Mouse (Mus musculus): Measurements from ENCODE around the gene Tgfb1. TPM values are rescaled to one million over a fixed set of nuclear protein-coding genes. Genes with fewer than 3 reads are reported as not detected.

Tgfb1 gene
- polyA plus RNA-seq, 1 experiment from 2014 or later: 16.4 TPM

- WGBS: 77% methylated on average over 4 of the region's 4 CpGs
- Histone ChIP-seq H3K4me1 (replicated peaks; ENCODE audit: control insufficient read depth, insufficient read depth, low read length) (peaks cover 6% of the 10 kb centered on the region; the same call in 1 of the 2 replicates), H3K9me3 (ENCODE audit: control insufficient read depth, low read length) (peaks cover 2% of the 10 kb centered on the region; the same call in 1 of the 2 replicates), H3K9ac (ENCODE audit: low read depth, low read length) (no peak overlapping the region), H3K36me3 (ENCODE audit: control insufficient read depth, insufficient read depth, low read length) (peaks cover 26% of the 10 kb centered on the region; the same call in 1 of the 2 replicates), H3K4me2 (no peak overlapping the region), H3K27me3 (replicated peaks; ENCODE audit: control insufficient read depth, insufficient read depth, low read length) (peaks cover 18% of the 10 kb centered on the region), H3K27ac (ENCODE audit: low read depth, low read length) (no peak overlapping the region), H3K4me3 (ENCODE audit: low read depth, low read length) (no peak overlapping the region)
- DNase-seq (ENCODE audit: low spot score) (no peak), ATAC-seq (replicated peaks; ENCODE audit: low FRiP score) (no peak)
Observed at GRCm38 (mm10) chr7:25670096-25670495, 16.7 kb upstream of the Tgfb1 start.

DNA sequence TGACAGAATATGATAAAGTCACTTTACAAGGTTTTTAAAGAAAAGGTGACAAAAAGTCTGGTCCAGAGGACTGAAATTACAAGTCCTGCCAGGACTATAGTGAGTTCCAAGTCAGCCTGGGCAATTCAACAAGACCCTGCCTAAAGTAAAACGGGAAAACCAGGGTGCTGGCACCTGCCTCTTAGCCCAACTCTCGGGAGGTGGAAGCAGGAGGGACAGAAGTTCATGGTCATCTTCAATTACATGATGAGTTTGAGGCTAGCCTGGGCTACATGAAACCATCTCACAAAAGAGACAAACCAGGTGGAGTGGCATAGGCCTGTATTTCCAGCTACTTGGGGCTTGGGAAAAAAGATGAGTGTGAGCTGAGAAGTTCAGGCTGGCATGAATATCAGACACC lies 15.1 kb upstream of the Tgfb1 start:
- Histone ChIP-seq H3K27ac (ENCODE audit: low read depth, low read length) (no peak overlapping the region), H3K9me3 (ENCODE audit: control insufficient read depth, low read length) (peaks cover 2% of the 10 kb centered on the region; the same call in 1 of the 2 replicates), H3K27me3 (replicated peaks; ENCODE audit: control insufficient read depth, insufficient read depth, low read length) (peaks cover 26% of the 10 kb centered on the region), H3K4me2 (no peak overlapping the region), H3K9ac (ENCODE audit: low read depth, low read length) (no peak overlapping the region), H3K4me3 (ENCODE audit: low read depth, low read length) (no peak overlapping the region), H3K4me1 (replicated peaks; ENCODE audit: control insufficient read depth, insufficient read depth, low read length) (peaks cover 6% of the 10 kb centered on the region; the same call in 1 of the 2 replicates), H3K36me3 (ENCODE audit: control insufficient read depth, insufficient read depth, low read length) (peaks cover 16% of the 10 kb centered on the region; the same call in 1 of the 2 replicates)
- DNase-seq (ENCODE audit: low spot score) (no peak), ATAC-seq (replicated peaks; ENCODE audit: low FRiP score) (no peak)
- 78% methylated on average over 2 of the region's 2 CpGs for WGBS

DNA sequence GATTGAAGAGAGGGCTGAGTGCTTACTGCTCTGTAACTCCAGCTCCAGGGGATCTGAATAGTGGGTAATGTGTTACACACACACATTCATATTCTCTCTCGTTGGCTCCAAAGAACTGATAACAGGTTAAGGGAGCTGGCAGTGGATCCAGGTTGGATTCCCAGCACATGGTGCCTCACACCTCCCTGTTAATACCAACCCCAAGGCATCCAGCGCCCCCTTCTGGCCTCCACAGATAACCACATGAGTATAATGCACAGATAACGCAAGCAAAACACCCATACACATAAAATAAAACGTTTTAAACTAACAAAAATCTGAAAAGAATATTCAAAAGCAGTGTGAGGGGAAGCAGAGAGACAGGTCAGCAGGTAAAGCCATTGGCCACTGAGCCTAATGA lies 14.4 kb upstream of the Tgfb1 start:
- H3K36me3 ChIP-seq (ENCODE audit: control insufficient read depth, insufficient read depth, low read length): peaks cover 12% of the 10 kb centered on the region; the same call in 1 of the 2 replicates
- ATAC-seq (replicated peaks; ENCODE audit: low FRiP score) (no peak), DNase-seq (ENCODE audit: low spot score) (no peak)
- 52% methylated on average over 4 of the region's 4 CpGs for WGBS
- no peak overlapping the region for H3K9ac ChIP-seq (ENCODE audit: low read depth, low read length)
- H3K27me3 ChIP-seq (replicated peaks; ENCODE audit: control insufficient read depth, insufficient read depth, low read length): peaks cover 26% of the 10 kb centered on the region
- H3K4me2 ChIP-seq: no peak overlapping the region
- peaks cover 2% of the 10 kb centered on the region; the same call in 1 of the 2 replicates for H3K9me3 ChIP-seq (ENCODE audit: control insufficient read depth, low read length)
- no peak overlapping the region for H3K4me3 ChIP-seq (ENCODE audit: low read depth, low read length)
- H3K27ac ChIP-seq (ENCODE audit: low read depth, low read length): no peak overlapping the region
- H3K4me1 ChIP-seq (replicated peaks; ENCODE audit: control insufficient read depth, insufficient read depth, low read length): peaks cover 6% of the 10 kb centered on the region; the same call in 1 of the 2 replicates

DNA sequence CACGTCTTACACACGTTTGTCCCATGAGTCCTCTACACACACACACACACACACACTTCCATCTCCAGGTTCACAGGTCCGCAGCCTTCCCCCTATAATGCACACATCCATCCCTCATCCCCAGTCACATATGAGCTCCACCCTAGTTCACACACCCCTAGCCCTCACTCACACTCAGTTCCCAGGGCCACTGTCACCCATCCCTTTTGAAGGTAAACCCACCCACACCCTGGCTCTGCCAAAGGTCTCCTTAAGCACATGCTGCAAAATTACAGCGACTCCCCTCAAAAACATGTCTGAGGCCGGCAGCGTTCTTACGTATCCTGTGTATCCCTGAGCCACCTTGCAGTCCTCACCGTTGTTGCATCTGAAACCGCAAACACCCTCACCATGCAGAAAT lies 12.5 kb upstream of the Tgfb1 start:
- Histone ChIP-seq H3K4me3 (ENCODE audit: low read depth, low read length) (peak overlapping the region; percentile 40), H3K4me1 (replicated peaks; ENCODE audit: control insufficient read depth, insufficient read depth, low read length) (peaks cover 6% of the 10 kb centered on the region; the same call in 1 of the 2 replicates), H3K27ac (ENCODE audit: low read depth, low read length) (no peak overlapping the region), H3K9me3 (ENCODE audit: control insufficient read depth, low read length) (peaks cover 2% of the 10 kb centered on the region; the same call in 1 of the 2 replicates), H3K4me2 (peak overlapping the region; percentile 82), H3K9ac (ENCODE audit: low read depth, low read length) (no peak overlapping the region), H3K27me3 (replicated peaks; ENCODE audit: control insufficient read depth, insufficient read depth, low read length) (peaks cover 26% of the 10 kb centered on the region), H3K36me3 (ENCODE audit: control insufficient read depth, insufficient read depth, low read length) (no peaks in the 10 kb centered on the region)
- no peak for ATAC-seq (replicated peaks; ENCODE audit: low FRiP score)
- WGBS: 25% methylated on average over 9 of the region's 9 CpGs
- DNase-seq (ENCODE audit: low spot score): no peak

- DNase-seq (ENCODE audit: low spot score): no peak
- Histone ChIP-seq H3K9ac (ENCODE audit: low read depth, low read length) (0 out of 2 replicates have a peak within 1 kb of the TSS, but pooled peaks have one; percentile 2), H3K36me3 (ENCODE audit: control insufficient read depth, insufficient read depth, low read length) (no peaks in the 10 kb centered on the region), H3K4me1 (replicated peaks; ENCODE audit: control insufficient read depth, insufficient read depth, low read length) (peaks cover 6% of the 10 kb centered on the region; the same call in 1 of the 2 replicates), H3K4me3 (ENCODE audit: low read depth, low read length) (peak within 1 kb of the TSS; percentile 40), H3K4me2 (peak within 1 kb of the TSS; percentile 82), H3K9me3 (ENCODE audit: control insufficient read depth, low read length) (peaks cover 2% of the 10 kb centered on the region; the same call in 1 of the 2 replicates), H3K27ac (ENCODE audit: low read depth, low read length) (no peak within 1 kb of the TSS), H3K27me3 (replicated peaks; ENCODE audit: control insufficient read depth, insufficient read depth, low read length) (peaks cover 26% of the 10 kb centered on the region)
- 2% methylated on average over 29 of the region's 29 CpGs for WGBS
- ATAC-seq (replicated peaks; ENCODE audit: low FRiP score): no peak
Observed at GRCm38 (mm10) chr7:25674719-25675300, 12.0 kb upstream of the Tgfb1 start, which contains the start of gene Tmem91. Gene Tmem91 (minus strand): TSS chr7:25675166.

- no peaks in the 10 kb centered on the region for H3K36me3 ChIP-seq (ENCODE audit: control insufficient read depth, insufficient read depth, low read length)
- WGBS: 55% methylated on average over 6 of the region's 6 CpGs
- H3K27me3 ChIP-seq (replicated peaks; ENCODE audit: control insufficient read depth, insufficient read depth, low read length): peaks cover 26% of the 10 kb centered on the region
- H3K9me3 ChIP-seq (ENCODE audit: control insufficient read depth, low read length): peaks cover 2% of the 10 kb centered on the region; the same call in 1 of the 2 replicates
- no peak overlapping the region for H3K27ac ChIP-seq (ENCODE audit: low read depth, low read length)
- no peak overlapping the region for H3K9ac ChIP-seq (ENCODE audit: low read depth, low read length)
- H3K4me2 ChIP-seq: peak overlapping the region; percentile 82
- H3K4me1 ChIP-seq (replicated peaks; ENCODE audit: control insufficient read depth, insufficient read depth, low read length): peaks cover 10% of the 10 kb centered on the region; the same call in 1 of the 2 replicates
- H3K4me3 ChIP-seq (ENCODE audit: low read depth, low read length): peak overlapping the region; percentile 40
- ATAC-seq (replicated peaks; ENCODE audit: low FRiP score) (no peak), DNase-seq (ENCODE audit: low spot score) (no peak)
Observed at GRCm38 (mm10) chr7:25675405-25675804, 11.4 kb upstream of the Tgfb1 start.

- Histone ChIP-seq H3K4me2 (no peak overlapping the region), H3K4me3 (ENCODE audit: low read depth, low read length) (no peak overlapping the region), H3K27me3 (replicated peaks; ENCODE audit: control insufficient read depth, insufficient read depth, low read length) (peaks cover 26% of the 10 kb centered on the region), H3K9ac (ENCODE audit: low read depth, low read length) (no peak overlapping the region), H3K9me3 (ENCODE audit: control insufficient read depth, low read length) (peaks cover 2% of the 10 kb centered on the region; the same call in 1 of the 2 replicates), H3K4me1 (replicated peaks; ENCODE audit: control insufficient read depth, insufficient read depth, low read length) (peaks cover 12% of the 10 kb centered on the region), H3K27ac (ENCODE audit: low read depth, low read length) (no peak overlapping the region), H3K36me3 (ENCODE audit: control insufficient read depth, insufficient read depth, low read length) (no peaks in the 10 kb centered on the region)
- ATAC-seq (replicated peaks; ENCODE audit: low FRiP score) (no peak), DNase-seq (ENCODE audit: low spot score) (no peak)
- WGBS: 80% methylated on average over 15 of the region's 15 CpGs
Observed at GRCm38 (mm10) chr7:25676085-25676781, 10.6 kb upstream of the Tgfb1 start.

- H3K4me3 ChIP-seq (ENCODE audit: low read depth, low read length): no peak overlapping the region
- ATAC-seq (replicated peaks; ENCODE audit: low FRiP score): no peak
- no peak overlapping the region for H3K9ac ChIP-seq (ENCODE audit: low read depth, low read length)
- peaks cover 2% of the 10 kb centered on the region; the same call in 1 of the 2 replicates for H3K9me3 ChIP-seq (ENCODE audit: control insufficient read depth, low read length)
- H3K4me2 ChIP-seq: no peak overlapping the region
- peaks cover 26% of the 10 kb centered on the region for H3K27me3 ChIP-seq (replicated peaks; ENCODE audit: control insufficient read depth, insufficient read depth, low read length)
- 90% methylated on average over 7 of the region's 7 CpGs for WGBS
- H3K4me1 ChIP-seq (replicated peaks; ENCODE audit: control insufficient read depth, insufficient read depth, low read length): peaks cover 17% of the 10 kb centered on the region
- no peak overlapping the region for H3K27ac ChIP-seq (ENCODE audit: low read depth, low read length)
- DNase-seq (ENCODE audit: low spot score): no peak
- no peaks in the 10 kb centered on the region for H3K36me3 ChIP-seq (ENCODE audit: control insufficient read depth, insufficient read depth, low read length)
Observed at GRCm38 (mm10) chr7:25677013-25677412, 9.8 kb upstream of the Tgfb1 start.
